Mouse (Mus musculus) brain, embryonic 14.5 days (tissue): ENCODE results near the gene Akap10.

Experiments used
- CTCF ChIP-seq: fragments of 200-500 bp; IDR thresholded peaks from 2 replicates; pipeline ENCODE4 v1.5.1; 2012; ENCODE audit warnings: inconsistent platforms, mild to moderate bottlenecking, moderate library complexity, borderline replicate concordance; ENCODE audit not compliant: insufficient read depth, insufficient read length; ENCODE audit errors: extremely low read depth
- POLR2A ChIP-seq: fragments of 200-500 bp; IDR thresholded peaks from 2 replicates; pipeline ENCODE4 v1.6.1; 2012; ENCODE audit warnings: mild to moderate bottlenecking, inconsistent platforms, borderline replicate concordance; ENCODE audit not compliant: poor library complexity, insufficient read depth, insufficient read length, severe bottlenecking; ENCODE audit errors: extremely low read depth

DNA sequence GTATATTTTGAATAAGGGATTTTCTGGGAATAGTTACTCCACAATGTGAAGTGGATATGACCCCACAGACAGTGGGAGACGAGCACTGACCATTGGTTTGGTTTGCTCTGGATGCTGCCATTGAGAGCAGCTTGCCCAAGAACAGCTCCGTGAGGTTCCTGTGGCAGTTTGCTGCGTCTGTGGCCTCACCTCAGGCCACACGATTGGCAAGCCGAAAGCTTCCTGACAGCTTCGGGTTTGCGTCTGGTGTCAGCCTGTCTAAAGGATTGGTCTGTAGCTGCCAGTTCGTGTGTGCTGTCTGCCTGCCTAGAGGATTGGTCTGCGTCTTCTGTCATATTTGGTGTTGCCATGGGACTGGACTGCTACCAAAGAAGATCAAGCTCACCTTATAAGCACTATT lies 14.4 kb upstream of the Akap10 start:
- TF ChIP-seq CTCF (no peak), POLR2A (no peak)
